Mouse (Mus musculus): Measurements from ENCODE around the gene Zfp628. TPM values are rescaled to one million over a fixed set of nuclear protein-coding genes. Genes with fewer than 3 reads are reported as not detected.
"Not testable (repeated sequence)": the region's sequence is repeated elsewhere in the genome, so short reads cannot be mapped to it uniquely, and the experiment has no call there.

The Zfp628 gene
- polyA plus RNA-seq, 1 experiment from 2014 or later: 2.5 TPM

DNA sequence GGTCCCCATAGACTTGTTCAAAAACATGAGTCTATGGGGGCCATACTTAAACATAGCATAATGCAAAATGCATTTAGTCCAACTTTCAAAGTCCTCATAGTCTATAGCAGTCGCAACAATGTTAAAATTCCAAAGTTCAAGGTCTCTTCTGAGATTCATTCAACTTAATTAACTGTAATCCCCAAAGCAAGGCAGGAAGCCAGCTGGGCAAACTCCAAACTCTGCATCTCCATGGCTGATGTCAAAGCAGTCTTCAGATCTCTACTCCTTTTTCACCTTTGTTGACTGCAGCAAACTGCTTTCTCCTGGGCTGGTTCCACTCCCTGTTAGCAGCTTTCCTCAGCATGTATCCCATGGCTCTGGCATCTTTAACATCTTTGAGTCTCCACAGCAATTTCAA, 36.0 kb upstream of the Zfp628 start:
- WGBS: 79% methylated on average over 1 of the region's 1 CpGs
- not testable (repeated sequence) for H3K4me1 ChIP-seq (ENCODE audit: control insufficient read depth, insufficient read depth, low read length)

DNA sequence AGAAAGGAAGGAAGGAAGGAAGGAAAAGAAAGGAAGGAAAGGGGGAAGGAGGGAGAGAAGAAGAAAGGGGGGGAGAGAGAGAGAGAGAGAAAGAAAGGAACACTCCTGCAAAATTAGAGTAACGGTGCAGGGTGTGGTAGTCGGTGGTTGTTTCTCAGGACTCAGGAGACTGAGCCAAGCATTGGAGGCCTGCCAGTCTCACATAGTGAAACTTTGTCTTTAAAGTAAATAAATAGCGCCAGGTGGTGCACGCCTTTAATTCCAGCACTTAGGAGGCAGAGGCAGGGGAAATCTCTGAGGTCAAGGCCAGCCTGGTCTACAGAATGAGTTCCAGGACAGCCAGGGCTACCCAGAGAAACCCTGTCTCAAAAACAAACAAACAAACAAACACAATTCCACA, 28.3 kb upstream of the Zfp628 start:
- 70% methylated on average over 4 of the region's 4 CpGs for WGBS
- no peaks in the 10 kb centered on the region for H3K9me3 ChIP-seq (replicated peaks; ENCODE audit: control insufficient read depth, low read length)
- H3K27ac ChIP-seq (replicated peaks; ENCODE audit: low read depth, low read length): no peak overlapping the region
- no peaks in the 10 kb centered on the region for H3K27me3 ChIP-seq (ENCODE audit: control insufficient read depth, insufficient read depth, low read length)
- ATAC-seq (replicated peaks; ENCODE audit: insufficient number of reproducible peaks, low FRiP score, low TSS enrichment, low read depth) (no peak), DNase-seq (ENCODE audit: low spot score) (no peak)
- H3K4me1 ChIP-seq (ENCODE audit: control insufficient read depth, insufficient read depth, low read length): no peaks in the 10 kb centered on the region
- no peak overlapping the region for H3K4me2 ChIP-seq (ENCODE audit: low read depth, low read length)
- no peaks in the 10 kb centered on the region for H3K36me3 ChIP-seq (replicated peaks; ENCODE audit: control insufficient read depth, insufficient read depth, low read depth, low read length)
- H3K9ac ChIP-seq (replicated peaks; ENCODE audit: low read length): no peak overlapping the region
- H3K4me3 ChIP-seq (ENCODE audit: low read depth, low read length): no peak overlapping the region

More for the DNA sequence above, 36.0 kb upstream of the Zfp628 start:
- not testable (repeated sequence) for H3K4me3 ChIP-seq (ENCODE audit: low read depth, low read length); H3K27ac ChIP-seq (replicated peaks; ENCODE audit: low read depth, low read length); H3K27me3 ChIP-seq (ENCODE audit: control insufficient read depth, insufficient read depth, low read length); H3K9me3 ChIP-seq (replicated peaks; ENCODE audit: control insufficient read depth, low read length); H3K4me2 ChIP-seq (ENCODE audit: low read depth, low read length); H3K36me3 ChIP-seq (replicated peaks; ENCODE audit: control insufficient read depth, insufficient read depth, low read depth, low read length); DNase-seq (ENCODE audit: low spot score); ATAC-seq (replicated peaks; ENCODE audit: insufficient number of reproducible peaks, low FRiP score, low TSS enrichment, low read depth); H3K9ac ChIP-seq (replicated peaks; ENCODE audit: low read length)

GRCm38 (mm10) chr7:4895186-4895585, 19.8 kb upstream of the Zfp628 start:
- no peak for ATAC-seq (replicated peaks; ENCODE audit: insufficient number of reproducible peaks, low FRiP score, low TSS enrichment, low read depth)
- no peak overlapping the region for H3K4me3 ChIP-seq (ENCODE audit: low read depth, low read length)
- no peaks in the 10 kb centered on the region for H3K36me3 ChIP-seq (replicated peaks; ENCODE audit: control insufficient read depth, insufficient read depth, low read depth, low read length)
- no peaks in the 10 kb centered on the region for H3K9me3 ChIP-seq (replicated peaks; ENCODE audit: control insufficient read depth, low read length)
- H3K4me2 ChIP-seq (ENCODE audit: low read depth, low read length): no peak overlapping the region
- no peaks in the 10 kb centered on the region; the same call in none of the 2 replicates for H3K27me3 ChIP-seq (ENCODE audit: control insufficient read depth, insufficient read depth, low read length)
- DNase-seq (ENCODE audit: low spot score): no peak
- H3K4me1 ChIP-seq (ENCODE audit: control insufficient read depth, insufficient read depth, low read length): no peaks in the 10 kb centered on the region
- H3K9ac ChIP-seq (replicated peaks; ENCODE audit: low read length): no peak overlapping the region
- H3K27ac ChIP-seq (replicated peaks; ENCODE audit: low read depth, low read length): no peak overlapping the region
- WGBS: 68% methylated on average over 9 of the region's 11 CpGs

DNA sequence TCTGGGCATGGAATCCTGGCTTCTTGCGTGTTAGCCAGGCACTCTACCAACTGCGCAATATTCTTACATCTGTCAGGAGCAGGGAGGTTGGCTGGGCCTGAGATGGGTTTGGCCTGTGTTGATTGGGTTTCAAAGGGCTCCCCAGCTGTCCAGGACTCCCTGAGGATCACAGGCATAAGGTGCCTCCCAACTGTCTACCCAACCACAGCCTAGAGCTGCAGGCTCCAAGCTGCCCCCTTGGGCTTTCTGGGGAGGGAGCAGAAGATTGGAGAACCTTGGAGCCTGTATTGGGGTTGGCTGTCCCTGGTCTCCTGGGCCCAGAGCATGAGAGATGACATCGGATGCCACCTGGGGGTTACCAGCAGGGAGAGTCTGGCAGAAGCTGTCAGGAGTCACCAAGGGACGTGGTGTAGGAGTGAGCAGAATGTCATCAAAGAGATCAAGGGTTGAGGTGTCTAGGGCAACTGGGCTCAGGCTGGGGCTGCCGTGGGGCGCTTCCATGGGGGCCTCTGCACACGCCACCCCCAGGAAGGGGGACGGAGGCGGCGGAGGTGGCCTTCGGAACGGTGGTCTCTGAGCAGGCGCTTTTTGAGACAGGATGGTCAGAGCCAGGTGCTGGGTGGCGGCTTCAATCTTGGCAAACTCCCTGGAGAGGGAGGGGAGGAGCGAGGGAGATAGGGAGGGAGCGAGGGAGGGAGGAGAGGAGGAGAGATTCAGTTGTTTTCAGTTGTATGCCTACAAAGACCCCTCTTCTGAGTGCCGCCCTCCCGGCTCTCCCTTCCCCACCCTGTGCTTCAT, 16.0 kb upstream of the Zfp628 start:
- Histone ChIP-seq H3K9ac (replicated peaks; ENCODE audit: low read length) (no peak overlapping the region; the same call in 1 of the 2 replicates), H3K4me2 (ENCODE audit: low read depth, low read length) (peak overlapping the region; percentile 36), H3K36me3 (replicated peaks; ENCODE audit: control insufficient read depth, insufficient read depth, low read depth, low read length) (no peaks in the 10 kb centered on the region), H3K27ac (replicated peaks; ENCODE audit: low read depth, low read length) (no peak overlapping the region), H3K4me3 (ENCODE audit: low read depth, low read length) (peak overlapping the region; percentile 19; the same call in 1 of the 2 replicates), H3K4me1 (ENCODE audit: control insufficient read depth, insufficient read depth, low read length) (no peaks in the 10 kb centered on the region), H3K27me3 (ENCODE audit: control insufficient read depth, insufficient read depth, low read length) (peaks cover 2% of the 10 kb centered on the region), H3K9me3 (replicated peaks; ENCODE audit: control insufficient read depth, low read length) (no peaks in the 10 kb centered on the region)
- no peak for DNase-seq (ENCODE audit: low spot score)
- peak; percentile 47; the same call in 1 of the 2 replicates for ATAC-seq (replicated peaks; ENCODE audit: insufficient number of reproducible peaks, low FRiP score, low TSS enrichment, low read depth)
- WGBS: 16% methylated on average over 15 of the region's 18 CpGs

DNA sequence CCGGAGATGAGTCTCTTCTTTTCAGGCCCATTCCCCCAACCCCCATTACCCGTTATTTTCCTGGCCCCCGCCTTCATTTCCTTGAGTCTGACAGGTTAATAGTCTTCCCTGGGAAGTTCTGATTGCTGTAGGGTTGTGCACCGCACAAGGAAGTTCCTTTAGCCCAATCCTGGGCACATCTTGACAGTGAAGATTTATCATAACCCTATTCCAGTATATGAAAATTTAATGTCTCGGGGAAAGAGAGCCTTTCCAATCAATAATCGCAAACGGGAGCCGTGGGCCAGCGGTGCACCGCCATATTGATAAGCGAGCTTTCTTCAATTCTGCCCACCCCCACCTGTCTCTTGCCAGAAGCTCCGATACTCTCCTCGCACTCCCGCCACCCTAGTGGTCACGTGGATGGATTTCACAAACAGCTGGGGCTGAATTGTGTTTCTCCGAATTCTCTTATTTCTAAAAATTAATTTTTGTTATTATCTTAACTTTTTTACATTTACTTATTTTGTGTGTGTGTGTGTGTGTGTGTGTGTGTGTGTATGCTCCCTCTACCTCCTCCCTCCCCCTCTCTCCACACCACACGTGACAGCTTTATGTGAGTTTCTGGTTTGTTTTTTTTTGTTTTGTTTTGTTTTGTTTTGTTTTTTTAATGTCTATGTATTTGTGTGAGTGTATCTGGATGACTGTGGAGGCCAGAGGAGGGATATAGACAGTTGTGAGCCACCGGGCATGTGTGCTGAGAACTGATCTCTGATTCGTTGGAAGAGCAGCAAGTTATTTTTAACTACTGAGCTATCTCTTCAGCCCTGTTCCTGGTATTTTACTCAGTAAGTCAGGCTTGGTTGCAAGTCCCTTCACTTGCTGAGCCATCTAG, 15.1 kb upstream of the Zfp628 start:
- no peaks in the 10 kb centered on the region for H3K4me1 ChIP-seq (ENCODE audit: control insufficient read depth, insufficient read depth, low read length)
- H3K4me3 ChIP-seq (ENCODE audit: low read depth, low read length): peak overlapping the region; percentile 19; the same call in 1 of the 2 replicates
- H3K4me2 ChIP-seq (ENCODE audit: low read depth, low read length): peak overlapping the region; percentile 36
- 5% methylated on average over 19 of the region's 19 CpGs for WGBS
- H3K27me3 ChIP-seq (ENCODE audit: control insufficient read depth, insufficient read depth, low read length): peaks cover 2% of the 10 kb centered on the region
- DNase-seq (ENCODE audit: low spot score): peak; percentile 45
- no peak for ATAC-seq (replicated peaks; ENCODE audit: insufficient number of reproducible peaks, low FRiP score, low TSS enrichment, low read depth)
- H3K36me3 ChIP-seq (replicated peaks; ENCODE audit: control insufficient read depth, insufficient read depth, low read depth, low read length): no peaks in the 10 kb centered on the region
- H3K9me3 ChIP-seq (replicated peaks; ENCODE audit: control insufficient read depth, low read length): no peaks in the 10 kb centered on the region
- peak overlapping the region; percentile 25; the same call in 1 of the 2 replicates for H3K9ac ChIP-seq (replicated peaks; ENCODE audit: low read length)
- H3K27ac ChIP-seq (replicated peaks; ENCODE audit: low read depth, low read length): no peak overlapping the region

DNA sequence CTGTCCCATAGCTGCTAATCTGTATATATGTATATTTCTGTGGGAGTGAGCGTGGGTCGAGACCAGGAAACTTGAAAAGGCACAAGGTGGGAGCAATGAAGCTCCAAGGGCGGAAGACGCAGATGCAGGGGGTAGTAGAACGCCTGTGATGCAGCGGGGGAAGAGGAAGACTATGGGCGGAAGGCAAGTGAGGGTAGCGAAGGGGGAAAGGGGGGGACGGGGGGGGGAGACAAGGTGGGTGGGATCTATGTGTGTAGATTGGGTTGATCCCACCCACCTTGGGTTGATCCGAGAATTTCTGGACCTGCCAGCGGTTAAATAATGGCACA, 14.5 kb upstream of the Zfp628 start:
- Histone ChIP-seq H3K36me3 (replicated peaks; ENCODE audit: control insufficient read depth, insufficient read depth, low read depth, low read length) (no peaks in the 10 kb centered on the region), H3K4me2 (ENCODE audit: low read depth, low read length) (no peak overlapping the region), H3K27me3 (ENCODE audit: control insufficient read depth, insufficient read depth, low read length) (peaks cover 2% of the 10 kb centered on the region), H3K4me3 (ENCODE audit: low read depth, low read length) (no peak overlapping the region), H3K27ac (replicated peaks; ENCODE audit: low read depth, low read length) (no peak overlapping the region), H3K9me3 (replicated peaks; ENCODE audit: control insufficient read depth, low read length) (no peaks in the 10 kb centered on the region), H3K9ac (replicated peaks; ENCODE audit: low read length) (no peak overlapping the region), H3K4me1 (ENCODE audit: control insufficient read depth, insufficient read depth, low read length) (no peaks in the 10 kb centered on the region)
- ATAC-seq (replicated peaks; ENCODE audit: insufficient number of reproducible peaks, low FRiP score, low TSS enrichment, low read depth): no peak
- WGBS: 22% methylated on average over 11 of the region's 11 CpGs
- DNase-seq (ENCODE audit: low spot score): no peak

- no peak for ATAC-seq (replicated peaks; ENCODE audit: insufficient number of reproducible peaks, low FRiP score, low TSS enrichment, low read depth)
- 56% methylated on average over 8 of the region's 8 CpGs for WGBS
These were observed 13.8 kb upstream of the Zfp628 start for GRCm38 (mm10) chr7:4901171-4901570.

GRCm38 (mm10) chr7:4902404-4902803, 12.6 kb upstream of the Zfp628 start:
- Histone ChIP-seq H3K9me3 (replicated peaks; ENCODE audit: control insufficient read depth, low read length) (no peaks in the 10 kb centered on the region), H3K27ac (replicated peaks; ENCODE audit: low read depth, low read length) (no peak overlapping the region), H3K27me3 (ENCODE audit: control insufficient read depth, insufficient read depth, low read length) (peaks cover 2% of the 10 kb centered on the region), H3K36me3 (replicated peaks; ENCODE audit: control insufficient read depth, insufficient read depth, low read depth, low read length) (no peaks in the 10 kb centered on the region), H3K4me2 (ENCODE audit: low read depth, low read length) (no peak overlapping the region), H3K4me1 (ENCODE audit: control insufficient read depth, insufficient read depth, low read length) (no peaks in the 10 kb centered on the region), H3K9ac (replicated peaks; ENCODE audit: low read length) (no peak overlapping the region), H3K4me3 (ENCODE audit: low read depth, low read length) (no peak overlapping the region)
- no peak for DNase-seq (ENCODE audit: low spot score)
- no peak for ATAC-seq (replicated peaks; ENCODE audit: insufficient number of reproducible peaks, low FRiP score, low TSS enrichment, low read depth)
- 82% methylated on average over 9 of the region's 9 CpGs for WGBS

More at GRCm38 (mm10) chr7:4901171-4901570, 13.8 kb upstream of the Zfp628 start:
- no peaks in the 10 kb centered on the region for H3K36me3 ChIP-seq (replicated peaks; ENCODE audit: control insufficient read depth, insufficient read depth, low read depth, low read length)
- no peak overlapping the region for H3K4me3 ChIP-seq (ENCODE audit: low read depth, low read length)
- no peak overlapping the region for H3K27ac ChIP-seq (replicated peaks; ENCODE audit: low read depth, low read length)
- H3K4me1 ChIP-seq (ENCODE audit: control insufficient read depth, insufficient read depth, low read length): no peaks in the 10 kb centered on the region
- no peak overlapping the region for H3K9ac ChIP-seq (replicated peaks; ENCODE audit: low read length)
- H3K9me3 ChIP-seq (replicated peaks; ENCODE audit: control insufficient read depth, low read length): no peaks in the 10 kb centered on the region
- H3K4me2 ChIP-seq (ENCODE audit: low read depth, low read length): no peak overlapping the region
- peaks cover 2% of the 10 kb centered on the region for H3K27me3 ChIP-seq (ENCODE audit: control insufficient read depth, insufficient read depth, low read length)
- DNase-seq (ENCODE audit: low spot score): peak; percentile 45
